Mouse (Mus musculus): ENCODE results near the gene Cbx7. TPM values are rescaled to one million over a fixed set of nuclear protein-coding genes. Genes with fewer than 3 reads are reported as not detected.

Cbx7 gene
- total RNA-seq, 1 experiment = 171 TPM

GRCm38 (mm10) chr15:79947681-79948080 lies 23.2 kb downstream of the Cbx7 start:
- H3K4me3 ChIP-seq (ENCODE audit: insufficient read depth in 1 of 2, low read depth in 1 of 2, low read length in 2 of 2, poor library complexity in 1 of 2, severe bottlenecking in 1 of 2) = no peak overlapping the region
- no peak for DNase-seq (ENCODE audit: low read depth, low spot score)
- no peak overlapping the region for H3K9ac ChIP-seq (ENCODE audit: insufficient read depth, low read depth, low read length, poor library complexity, severe bottlenecking)
- no peaks in the 10 kb centered on the region for H3K9me3 ChIP-seq (ENCODE audit: control insufficient read depth, insufficient read depth, low read depth, low read length)
- H3K27ac ChIP-seq (ENCODE audit: insufficient read depth, low read depth, low read length, poor library complexity, severe bottlenecking) = no peak overlapping the region
- in situ Hi-C loops (cut with MboI; ENCODE audit: low sequenced_read_pairs in 2 of 2, unreplicated experiment in 2 of 2) = loop anchor here in 1 of 2 experiments (10.0 kb wide), 1 partner anchor 117 kb away; no protein-coding TSS in a partner anchor
- no peak for TF ChIP-seq CHD2 (IDR thresholded peaks at IDR 0.05; ENCODE audit: low read depth, low read length)
- no peak for TF ChIP-seq HCFC1 (IDR thresholded peaks at IDR 0.05; ENCODE audit: borderline replicate concordance, insufficient read depth, low read length)
- TF ChIP-seq ZNF384 (IDR thresholded peaks at IDR 0.05; ENCODE audit: low read depth, low read length) = no peak
- TF ChIP-seq MAFK (IDR thresholded peaks at IDR 0.05; ENCODE audit: insufficient read depth, low read depth, low read length) = no peak
- TF ChIP-seq ZC3H11A (IDR thresholded peaks at IDR 0.05; ENCODE audit: borderline replicate concordance, low read depth, low read length) = no peak
- H3K4me1 ChIP-seq (ENCODE audit: control insufficient read depth in 2 of 2, insufficient read depth in 2 of 2, low read length in 2 of 2, poor library complexity in 1 of 2) = peaks cover 4 to 39% of the 10 kb centered on the region in 2 experiments
- H3K36me3 ChIP-seq (ENCODE audit: control insufficient read depth, insufficient read depth, low read length, poor library complexity, severe bottlenecking) = peaks cover 5% of the 10 kb centered on the region; the same call in 1 of the 2 replicates

- no peak for DNase-seq (ENCODE audit: low read depth, low spot score)
These were observed 24.1 kb downstream of the Cbx7 start for GRCm38 (mm10) chr15:79946790-79947189.

GRCm38 (mm10) chr15:79946022-79946421 lies 24.9 kb downstream of the Cbx7 start:
- H3K4me1 ChIP-seq (ENCODE audit: control insufficient read depth in 2 of 2, insufficient read depth in 2 of 2, low read length in 2 of 2, poor library complexity in 1 of 2) = peaks cover 3 to 30% of the 10 kb centered on the region in 2 experiments
- no peak overlapping the region for H3K9ac ChIP-seq (ENCODE audit: insufficient read depth, low read depth, low read length, poor library complexity, severe bottlenecking)
- DNase-seq (ENCODE audit: low read depth, low spot score) = no peak
- H3K9me3 ChIP-seq (ENCODE audit: control insufficient read depth, insufficient read depth, low read depth, low read length) = no peaks in the 10 kb centered on the region
- no peak overlapping the region for H3K27ac ChIP-seq (ENCODE audit: insufficient read depth, low read depth, low read length, poor library complexity, severe bottlenecking)
- H3K36me3 ChIP-seq (ENCODE audit: control insufficient read depth, insufficient read depth, low read length, poor library complexity, severe bottlenecking) = peaks cover 5% of the 10 kb centered on the region; the same call in 1 of the 2 replicates
- in situ Hi-C loops (cut with MboI; ENCODE audit: low sequenced_read_pairs in 2 of 2, unreplicated experiment in 2 of 2) = loop anchor here in 1 of 2 experiments (10.0 kb wide), 1 partner anchor 119 kb away; no protein-coding TSS in a partner anchor
- no peak overlapping the region for H3K4me3 ChIP-seq (ENCODE audit: insufficient read depth in 1 of 2, low read depth in 1 of 2, low read length in 2 of 2, poor library complexity in 1 of 2, severe bottlenecking in 1 of 2)
- TF ChIP-seq MAFK (IDR thresholded peaks at IDR 0.05; ENCODE audit: insufficient read depth, low read depth, low read length) (no peak), ZC3H11A (IDR thresholded peaks at IDR 0.05; ENCODE audit: borderline replicate concordance, low read depth, low read length) (peak; percentile 44; the same call in 1 of the 2 replicates), HCFC1 (IDR thresholded peaks at IDR 0.05; ENCODE audit: borderline replicate concordance, insufficient read depth, low read length) (no peak; the same call in 1 of the 2 replicates), CHD2 (IDR thresholded peaks at IDR 0.05; ENCODE audit: low read depth, low read length) (no peak)

More at GRCm38 (mm10) chr15:79946790-79947189, 24.1 kb downstream of the Cbx7 start:
- TF ChIP-seq ZNF384 (IDR thresholded peaks at IDR 0.05; ENCODE audit: low read depth, low read length) (no peak), HCFC1 (IDR thresholded peaks at IDR 0.05; ENCODE audit: borderline replicate concordance, insufficient read depth, low read length) (no peak), CHD2 (IDR thresholded peaks at IDR 0.05; ENCODE audit: low read depth, low read length) (no peak), MAFK (IDR thresholded peaks at IDR 0.05; ENCODE audit: insufficient read depth, low read depth, low read length) (no peak), ZC3H11A (IDR thresholded peaks at IDR 0.05; ENCODE audit: borderline replicate concordance, low read depth, low read length) (no peak)
- Histone ChIP-seq H3K9me3 (ENCODE audit: control insufficient read depth, insufficient read depth, low read depth, low read length) (no peaks in the 10 kb centered on the region), H3K4me3 (ENCODE audit: insufficient read depth in 1 of 2, low read depth in 1 of 2, low read length in 2 of 2, poor library complexity in 1 of 2, severe bottlenecking in 1 of 2) (no peak overlapping the region), H3K9ac (ENCODE audit: insufficient read depth, low read depth, low read length, poor library complexity, severe bottlenecking) (peak overlapping the region; percentile 3; the same call in 1 of the 2 replicates), H3K36me3 (ENCODE audit: control insufficient read depth, insufficient read depth, low read length, poor library complexity, severe bottlenecking) (peaks cover 5% of the 10 kb centered on the region; the same call in 1 of the 2 replicates), H3K27ac (ENCODE audit: insufficient read depth, low read depth, low read length, poor library complexity, severe bottlenecking) (peak overlapping the region; percentile 45; the same call in 1 of the 2 replicates), H3K4me1 (ENCODE audit: control insufficient read depth in 2 of 2, insufficient read depth in 2 of 2, low read length in 2 of 2, poor library complexity in 1 of 2) (peaks cover 4 to 34% of the 10 kb centered on the region in 2 experiments)
- in situ Hi-C loops (cut with MboI; ENCODE audit: low sequenced_read_pairs in 2 of 2, unreplicated experiment in 2 of 2) = loop anchor here in 1 of 2 experiments (10.0 kb wide), 1 partner anchor 118 kb away; no protein-coding TSS in a partner anchor

- Histone ChIP-seq H3K36me3 (ENCODE audit: control insufficient read depth, insufficient read depth, low read length, poor library complexity, severe bottlenecking) (peaks cover 5% of the 10 kb centered on the region; the same call in 1 of the 2 replicates), H3K9me3 (ENCODE audit: control insufficient read depth, insufficient read depth, low read depth, low read length) (no peaks in the 10 kb centered on the region), H3K27ac (ENCODE audit: insufficient read depth, low read depth, low read length, poor library complexity, severe bottlenecking) (no peak overlapping the region; the same call in 1 of the 2 replicates), H3K4me3 (ENCODE audit: insufficient read depth in 1 of 2, low read depth in 1 of 2, low read length in 2 of 2, poor library complexity in 1 of 2, severe bottlenecking in 1 of 2) (no peak overlapping the region), H3K9ac (ENCODE audit: insufficient read depth, low read depth, low read length, poor library complexity, severe bottlenecking) (no peak overlapping the region), H3K4me1 (ENCODE audit: control insufficient read depth in 2 of 2, insufficient read depth in 2 of 2, low read length in 2 of 2, poor library complexity in 1 of 2) (peaks cover 3 to 27% of the 10 kb centered on the region in 2 experiments)
- TF ChIP-seq ZC3H11A (IDR thresholded peaks at IDR 0.05; ENCODE audit: borderline replicate concordance, low read depth, low read length) (no peak), ZNF384 (IDR thresholded peaks at IDR 0.05; ENCODE audit: low read depth, low read length) (no peak), HCFC1 (IDR thresholded peaks at IDR 0.05; ENCODE audit: borderline replicate concordance, insufficient read depth, low read length) (no peak), CHD2 (IDR thresholded peaks at IDR 0.05; ENCODE audit: low read depth, low read length) (no peak), MAFK (IDR thresholded peaks at IDR 0.05; ENCODE audit: insufficient read depth, low read depth, low read length) (no peak)
- DNase-seq (ENCODE audit: low read depth, low spot score) = no peak
- in situ Hi-C loops (cut with MboI; ENCODE audit: low sequenced_read_pairs in 2 of 2, unreplicated experiment in 2 of 2) = loop anchor here in 1 of 2 experiments (10.0 kb wide), 1 partner anchor 120 kb away; no protein-coding TSS in a partner anchor
These were observed 26.0 kb downstream of the Cbx7 start for GRCm38 (mm10) chr15:79944948-79945347.
